Mouse (Mus musculus) MEL (cell line): ENCODE measurements around the gene Apoa2.

ENCODE experiments used
- CTCF ChIP-seq, 3 experiments: IDR thresholded peaks in 2 of 3; conservative IDR thresholded peaks in 1 of 3; 2 replicates each; pipeline ENCODE4 v1.5.1; 2011 to 2012; ENCODE audit warnings: low read length in 3 of 3, low read depth in 2 of 3, mild to moderate bottlenecking in 2 of 3, improper control_type of control experiment in 1 of 3, inconsistent platforms in 1 of 3, mixed read lengths in 1 of 3, moderate library complexity in 1 of 3; ENCODE audit not compliant: control insufficient read depth in 1 of 3, insufficient read depth in 1 of 3, poor library complexity in 1 of 3, severe bottlenecking in 1 of 3
- EP300 ChIP-seq, 2 experiments: IDR thresholded peaks; 2 replicates each; pipeline ENCODE4 v1.6.1; 2011; ENCODE audit warnings: improper control_type of control experiment in 2 of 2, low read length in 2 of 2, low read depth in 1 of 2, mild to moderate bottlenecking in 1 of 2
- RCOR1 ChIP-seq: IDR thresholded peaks from 2 replicates; pipeline ENCODE4 v1.6.1; 2012; ENCODE audit warnings: low read depth, mild to moderate bottlenecking, inconsistent platforms, low read length, improper control_type of control experiment

DNA sequence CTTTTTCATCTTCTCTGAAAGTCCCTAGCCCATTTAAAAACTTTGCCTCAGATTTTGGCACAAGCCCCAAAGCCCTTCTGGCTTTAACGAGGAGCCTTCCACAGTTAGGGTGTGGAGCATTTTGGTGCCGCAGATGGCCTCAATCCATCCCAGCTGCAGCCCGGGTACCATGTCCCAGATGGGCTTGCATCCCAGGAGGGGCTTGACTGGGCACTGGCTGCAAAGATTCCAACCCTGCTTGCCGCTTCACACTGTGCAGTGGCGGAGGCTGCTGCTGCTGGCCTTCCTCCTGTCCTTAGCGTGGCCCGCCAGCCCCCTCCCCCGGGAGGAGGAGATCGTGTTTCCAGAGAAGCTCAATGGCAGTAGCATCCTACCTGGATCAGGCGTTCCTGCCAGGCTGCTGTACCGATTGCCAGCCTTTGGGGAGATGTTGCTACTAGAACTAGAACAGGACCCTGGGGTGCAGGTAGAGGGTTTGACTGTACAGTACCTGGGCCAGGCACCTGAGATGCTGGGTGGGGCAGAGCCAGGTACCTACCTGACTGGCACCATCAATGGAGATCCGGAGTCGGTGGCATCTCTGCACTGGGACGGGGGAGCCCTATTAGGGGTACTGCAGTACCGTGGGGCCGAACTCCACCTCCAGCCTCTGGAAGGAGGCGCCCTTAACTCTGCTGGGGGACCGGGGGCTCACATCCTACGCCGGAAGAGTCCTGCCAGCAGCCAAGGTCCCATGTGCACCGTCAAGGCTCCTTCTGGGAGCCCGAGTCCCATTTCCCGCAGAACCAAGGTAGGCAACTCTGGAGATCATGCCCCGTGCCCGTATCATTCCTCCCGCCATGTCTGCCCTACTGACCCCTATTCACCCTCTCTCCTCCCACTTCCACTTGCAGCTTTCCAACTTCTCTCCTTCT is 26.1 kb downstream of the Apoa2 start, which contains the start of gene Ndufs2:
- TF ChIP-seq CTCF (IDR thresholded peaks at IDR 0.05 in 2 of 3, conservative IDR thresholded peaks at IDR 0.05 in 1 of 3; ENCODE audit: control insufficient read depth in 1 of 3, insufficient read depth in 1 of 3, low read depth in 2 of 3, low read length in 3 of 3, poor library complexity in 1 of 3, severe bottlenecking in 1 of 3) = no peak
- no peak for TF ChIP-seq EP300 (IDR thresholded peaks at IDR 0.05; ENCODE audit: low read depth in 1 of 2, low read length in 2 of 2)
- no peak for TF ChIP-seq RCOR1
